Mouse (Mus musculus) testis, adult 2 months (tissue): Measurements from ENCODE around the gene Dmrtc2.

Experiments
- CTCF ChIP-seq: fragments of 200-500 bp; IDR thresholded peaks from 2 replicates; pipeline ENCODE4 v1.5.1; 2012; ENCODE audit warnings: low read depth, mild to moderate bottlenecking, inconsistent platforms, low read length, moderate library complexity; ENCODE audit not compliant: control insufficient read depth, insufficient read depth, insufficient replicate concordance
- POLR2A ChIP-seq: fragments of 200-500 bp; IDR thresholded peaks from 2 replicates; pipeline ENCODE4 v1.6.1; 2012; ENCODE audit warnings: low read depth, mild to moderate bottlenecking, inconsistent platforms, low read length, moderate library complexity; ENCODE audit not compliant: control insufficient read depth

DNA sequence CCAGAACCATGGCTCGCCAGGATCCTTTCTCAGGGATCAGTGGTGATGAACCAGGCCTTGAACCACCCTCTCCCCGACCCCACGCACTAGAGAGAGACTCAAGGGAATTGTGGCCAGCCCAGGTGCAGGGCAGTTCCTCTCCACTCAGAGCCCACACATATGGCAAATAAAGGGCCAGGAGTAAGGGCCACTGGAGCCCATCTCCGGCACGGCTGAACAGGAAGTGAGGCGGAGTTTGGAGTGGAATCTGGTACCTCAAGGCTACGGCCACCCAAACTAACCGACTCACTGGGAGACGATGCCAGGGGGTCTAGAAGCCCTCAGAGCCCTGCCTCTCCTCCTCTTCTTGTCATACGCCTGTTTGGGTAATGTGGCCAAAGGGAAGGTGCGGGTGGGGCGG lies 27.4 kb downstream of the Dmrtc2 start, which contains the start of gene Cd79a:
- TF ChIP-seq POLR2A: no peak
- TF ChIP-seq CTCF: no peak
